Mouse (Mus musculus): ENCODE results near the gene Snx29.

DNA sequence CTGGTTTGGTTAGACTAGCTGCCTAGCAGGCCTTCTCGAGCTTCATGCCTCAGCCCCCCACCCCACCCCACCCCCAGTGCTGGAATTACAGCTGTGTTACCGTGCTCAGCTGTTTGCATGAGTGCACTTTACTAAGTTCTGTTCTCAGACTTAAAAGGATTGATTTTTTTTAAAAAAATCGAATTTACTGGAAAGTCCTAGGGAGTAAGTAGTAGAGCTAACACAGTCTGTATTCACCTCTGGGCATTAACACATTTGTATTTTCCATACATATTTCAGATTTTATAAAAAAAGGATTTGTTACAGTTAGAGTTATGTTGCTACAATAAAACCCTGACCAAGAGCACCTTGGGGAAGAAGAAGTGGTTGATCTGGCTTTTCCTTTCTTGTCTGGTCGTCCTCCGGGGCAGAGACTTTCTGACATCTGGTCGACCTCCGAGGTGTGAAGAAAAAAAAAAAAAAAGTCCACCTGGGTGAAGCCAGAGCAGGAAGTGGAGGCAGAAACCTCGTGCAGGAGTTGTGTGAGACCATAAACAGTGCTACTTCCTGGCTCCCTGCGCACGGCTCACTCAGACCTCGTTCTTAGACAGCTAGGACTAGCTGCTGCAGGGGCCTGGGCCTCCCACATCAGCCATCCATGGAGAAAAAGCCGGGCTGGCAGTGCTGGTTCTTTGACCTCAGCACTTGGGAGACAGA, 196.2 kb downstream of the Snx29 start:
- TF ChIP-seq CTCF (IDR thresholded peaks at IDR 0.05; ENCODE audit: low read depth) = no peak
- no peak for TF ChIP-seq EP300 (IDR thresholded peaks at IDR 0.05; ENCODE audit: low read depth)

All from liver, embryonic 14.5 days (tissue).